Mouse (Mus musculus): Measurements from ENCODE around the gene Afg1l.

The Afg1l gene

DNA sequence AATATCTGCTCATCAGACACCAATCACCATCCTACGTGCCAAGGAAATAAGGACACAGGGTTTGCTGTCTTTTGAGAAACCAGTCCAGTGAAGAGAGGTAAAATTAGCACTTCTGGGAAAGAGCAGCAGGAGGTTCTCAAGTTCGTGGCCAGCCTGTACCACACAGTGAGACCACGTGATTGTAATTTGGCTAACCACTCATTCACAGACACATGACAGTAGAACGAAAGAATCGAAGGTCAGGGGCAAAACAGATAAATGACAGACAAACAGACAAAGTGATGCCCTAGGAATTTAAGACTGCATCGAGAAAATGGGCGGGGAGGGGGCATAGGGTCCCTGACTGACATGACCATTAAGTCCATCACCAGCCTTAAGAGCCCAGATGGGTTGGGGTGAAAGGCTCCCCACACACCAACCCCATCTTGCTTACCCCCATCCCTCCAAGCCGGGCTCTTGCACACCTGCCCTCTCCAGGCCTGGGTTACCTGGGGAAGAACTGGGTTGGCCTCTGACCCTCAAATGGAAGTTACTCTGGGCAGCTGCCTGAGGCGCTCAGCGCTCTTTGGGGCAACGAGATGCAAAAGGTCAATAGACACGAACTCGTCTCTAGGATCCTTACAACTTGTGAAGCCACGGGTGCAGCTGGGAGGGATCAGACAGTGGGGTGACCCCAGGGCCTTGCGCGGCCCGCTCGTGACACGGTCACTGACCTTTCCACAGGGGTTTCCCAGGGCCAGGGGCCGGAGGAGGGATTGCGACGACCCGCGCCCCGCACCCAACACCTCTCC lies 620 bp downstream of the Afg1l start:
- DNase-seq (ENCODE audit: low spot score in 2 of 2) = no peak

DNA sequence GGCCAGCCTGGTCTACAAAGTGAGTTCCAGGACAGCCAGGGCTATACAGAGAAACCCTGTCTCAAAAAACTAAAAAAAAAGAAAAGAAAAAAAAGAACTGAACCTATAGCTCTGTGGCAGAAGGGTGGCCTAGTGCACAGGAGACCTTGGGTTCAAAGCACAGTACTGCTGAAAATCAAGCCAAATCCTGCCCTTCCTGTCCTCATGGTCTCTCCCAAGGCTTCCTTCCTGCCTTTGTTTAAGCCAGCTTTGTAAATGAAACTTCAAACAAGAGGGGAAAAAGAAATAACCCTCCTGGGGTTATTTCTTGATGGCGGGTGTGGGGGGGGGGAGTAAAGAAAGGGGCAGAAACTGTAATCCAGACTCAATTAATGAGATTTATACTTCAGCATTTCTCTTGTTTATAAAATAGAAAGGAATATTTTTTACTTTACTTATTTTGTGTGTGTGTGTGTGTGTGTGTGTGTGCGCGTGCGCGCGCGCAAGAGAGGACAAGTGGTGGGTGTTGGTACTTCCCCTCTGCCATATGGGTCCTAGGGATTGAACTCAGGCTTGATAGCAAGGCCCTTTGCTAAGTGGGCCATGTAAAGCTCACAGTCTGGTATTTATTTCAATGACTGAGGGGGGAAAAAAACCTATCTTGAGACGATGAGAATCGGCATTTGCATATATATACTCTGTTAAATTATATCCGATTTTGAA lies 1.4 kb downstream of the Afg1l start:
- no peak for DNase-seq (ENCODE audit: low spot score in 2 of 2)

DNA sequence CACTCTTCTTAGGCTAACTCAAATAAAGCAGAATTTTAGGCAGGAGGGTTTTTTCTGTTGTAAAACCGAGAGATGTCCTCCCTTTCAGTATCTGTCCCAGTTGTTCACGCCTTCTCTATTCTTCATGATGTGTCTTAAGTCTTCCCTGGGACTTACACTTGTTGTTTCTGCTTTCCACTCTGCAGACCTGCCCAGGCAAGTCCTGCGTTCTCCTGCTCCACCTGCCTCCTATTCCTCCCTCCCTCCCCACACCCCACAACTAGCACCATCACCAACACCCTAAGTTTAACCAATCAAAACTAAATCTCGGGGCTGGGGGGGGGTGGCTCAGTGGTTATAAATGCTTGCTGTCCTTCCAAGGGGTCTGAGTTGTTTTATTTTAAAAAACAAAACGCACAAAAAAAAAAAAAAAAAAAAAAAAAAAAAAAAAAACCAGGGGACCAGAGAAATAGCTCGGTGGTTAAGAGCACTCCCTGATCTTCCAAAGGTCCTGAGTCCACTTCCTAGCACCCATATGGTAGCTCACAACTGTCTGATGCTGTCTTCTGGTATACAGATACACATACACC lies 3.3 kb downstream of the Afg1l start:
- no peak for DNase-seq (ENCODE audit: low spot score in 2 of 2)

DNA sequence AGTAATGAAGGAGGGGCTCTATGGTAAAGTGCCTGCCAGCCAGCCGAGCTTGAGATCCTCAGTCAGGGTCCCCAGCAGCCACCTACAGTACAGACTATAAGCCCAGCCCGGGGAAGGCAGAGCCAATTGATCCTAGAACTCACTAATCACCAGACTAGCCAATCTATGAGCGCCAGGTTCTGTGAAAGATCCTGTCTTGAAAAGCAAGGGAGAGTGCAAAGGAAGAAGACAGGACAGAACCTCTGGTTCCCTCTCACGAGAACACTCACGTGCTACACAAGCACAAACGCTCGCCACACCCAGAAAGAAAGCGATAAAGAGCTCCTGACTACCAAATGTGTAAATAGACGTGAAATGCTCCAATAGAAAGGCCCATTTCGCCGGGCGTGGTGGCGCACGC lies 13.6 kb downstream of the Afg1l start:
- no peak for DNase-seq (ENCODE audit: low spot score in 2 of 2)

DNA sequence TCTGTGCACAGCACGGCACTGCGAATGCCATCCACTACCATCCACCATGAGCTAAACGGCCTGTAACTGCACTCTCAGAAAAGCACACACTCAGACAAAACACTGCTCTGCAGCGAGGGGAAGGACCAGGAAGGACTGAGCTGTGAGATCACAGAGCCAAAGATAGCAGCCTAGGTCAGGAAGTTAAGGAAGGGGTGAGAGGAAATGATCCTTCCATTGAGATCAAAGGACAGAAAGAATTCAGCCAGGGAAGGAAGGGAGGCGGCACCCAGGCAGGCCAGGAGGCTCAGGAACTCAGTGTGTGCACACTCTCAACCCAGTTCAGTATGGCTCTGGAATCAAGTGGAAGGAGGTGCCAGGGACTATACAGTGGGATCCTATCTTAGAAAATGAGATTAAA lies 14.1 kb downstream of the Afg1l start:
- DNase-seq (ENCODE audit: low spot score in 2 of 2) = no peak

DNA sequence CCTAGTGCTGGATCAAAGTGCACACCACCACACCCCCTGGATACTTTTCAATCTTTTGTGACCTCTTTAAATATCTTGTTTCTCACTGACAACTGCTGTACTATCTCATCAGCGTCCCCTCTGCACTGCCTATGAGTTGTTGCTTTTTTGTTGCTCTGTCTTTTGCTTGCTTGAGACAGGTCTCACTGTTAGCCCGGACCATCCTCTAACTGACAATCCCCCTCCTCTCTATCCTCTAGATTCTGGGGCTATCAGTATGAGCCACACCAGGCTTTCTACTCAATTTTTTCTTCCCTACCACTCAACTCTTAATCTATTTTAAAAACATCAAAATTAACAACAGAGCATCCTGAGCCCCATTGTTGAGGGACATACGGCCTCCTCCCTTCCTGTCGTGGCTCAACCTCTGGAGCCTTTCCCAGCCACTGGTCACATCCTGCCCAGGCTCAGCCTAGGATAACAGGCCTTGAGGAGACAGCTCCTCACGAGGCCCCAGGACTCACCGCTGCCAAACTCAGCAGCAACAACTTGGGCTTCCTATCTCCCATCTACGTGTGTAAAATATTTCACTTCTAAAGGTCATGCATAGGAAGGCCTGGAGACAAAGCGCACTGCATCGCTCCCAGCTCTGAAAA lies 20.7 kb downstream of the Afg1l start:
- DNase-seq (ENCODE audit: low spot score in 2 of 2) = no peak

DNA sequence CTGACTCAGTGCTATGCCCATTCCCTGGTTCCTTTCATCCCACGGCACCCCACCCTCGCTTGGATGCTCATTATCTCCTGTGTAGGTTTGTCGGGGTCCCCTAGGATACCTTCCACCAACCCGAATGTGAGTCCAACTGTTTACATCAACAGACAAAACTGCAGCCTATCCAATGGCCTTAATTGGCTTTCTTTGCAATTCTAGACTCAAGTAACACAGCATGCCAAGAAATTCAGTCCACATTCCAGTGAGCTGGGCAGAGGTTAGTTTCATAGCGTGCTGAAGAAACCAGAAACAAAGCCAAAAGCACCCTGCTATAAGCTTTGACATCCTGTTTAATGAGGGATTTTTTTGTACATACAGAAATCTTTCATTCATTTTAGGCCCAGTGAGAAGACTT lies 22.4 kb downstream of the Afg1l start:
- no peak for DNase-seq (ENCODE audit: low spot score in 2 of 2)

DNA sequence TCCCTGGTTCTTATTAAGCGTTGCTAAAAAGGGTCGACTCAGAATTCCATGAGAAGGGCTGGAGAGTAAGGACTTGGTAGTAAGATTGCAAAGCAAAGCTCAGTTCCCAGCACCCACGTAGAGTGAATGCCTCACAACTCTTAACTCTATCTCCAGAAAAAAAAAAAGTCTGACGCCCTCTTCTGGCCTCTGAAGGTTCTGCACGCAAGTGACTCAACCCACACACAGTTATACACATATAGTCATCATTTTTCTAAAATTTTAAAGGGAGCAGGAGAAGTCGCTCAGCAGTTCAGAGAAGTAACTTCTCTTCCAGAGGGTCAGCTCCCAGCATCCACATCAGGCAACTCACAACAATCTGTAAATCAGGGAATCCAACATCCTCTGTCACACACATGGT lies 23.7 kb downstream of the Afg1l start:
- no peak for DNase-seq (ENCODE audit: low spot score in 2 of 2)

DNA sequence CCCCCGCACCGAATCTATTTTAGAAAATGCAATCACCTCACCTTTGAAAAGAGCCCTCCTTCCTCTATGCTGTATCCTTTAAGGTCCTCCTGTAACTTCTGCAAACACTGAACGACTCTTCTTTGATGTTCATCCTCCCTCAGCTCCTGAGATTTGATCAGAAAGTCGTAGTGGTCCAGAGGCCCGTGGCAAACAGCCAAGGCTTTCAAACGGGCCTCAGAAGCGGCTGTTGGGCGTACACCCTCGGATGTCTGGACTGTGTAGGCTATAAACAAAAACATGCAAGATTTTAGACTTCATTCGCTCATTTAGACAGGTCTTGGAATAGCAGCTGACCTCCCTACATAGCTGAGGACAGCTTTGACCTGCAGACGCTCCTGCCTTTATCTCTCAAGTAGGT lies 24.1 kb downstream of the Afg1l start:
- DNase-seq (ENCODE audit: low spot score in 2 of 2) = no peak

DNA sequence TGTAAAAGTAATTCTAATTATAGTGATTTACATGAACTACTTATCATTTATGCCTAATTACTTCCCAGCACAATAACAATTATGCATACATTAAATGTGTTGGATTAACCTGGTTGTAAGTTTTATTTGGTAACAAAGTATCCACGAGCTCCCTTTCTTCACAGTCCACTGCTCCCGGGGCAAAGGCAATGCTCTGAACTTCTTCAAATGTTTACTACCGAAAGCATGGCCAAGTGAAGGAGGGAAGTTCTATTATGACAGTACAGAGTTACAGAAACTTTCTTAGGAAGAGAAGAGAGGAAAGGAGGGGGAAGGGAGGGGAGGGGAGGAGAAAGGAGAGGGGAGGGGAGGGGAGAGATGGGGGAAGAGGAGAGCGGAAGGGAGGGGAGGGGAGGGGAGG lies 28.7 kb downstream of the Afg1l start:
- DNase-seq (ENCODE audit: low spot score in 2 of 2) = no peak

DNA sequence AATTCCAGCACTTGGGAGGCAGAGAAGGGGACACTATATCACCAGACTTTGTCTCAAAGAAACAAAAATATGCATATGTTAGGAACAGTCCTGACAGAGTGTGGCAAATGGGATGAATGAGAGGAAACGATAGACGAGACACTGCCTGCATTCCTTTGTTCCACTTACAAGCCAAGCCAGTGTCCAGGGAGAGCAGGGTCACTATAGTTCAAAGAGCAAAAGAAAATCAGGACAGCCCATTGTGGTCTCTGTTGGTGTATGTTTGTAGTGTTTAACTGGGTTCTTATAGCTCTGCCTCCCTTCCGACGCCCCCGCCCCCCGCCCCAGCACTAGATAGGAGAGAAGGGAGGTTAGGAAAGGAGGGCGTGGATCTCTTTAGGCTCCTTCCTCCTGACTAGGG lies 30.0 kb downstream of the Afg1l start:
- DNase-seq (ENCODE audit: low spot score in 2 of 2) = no peak

DNA sequence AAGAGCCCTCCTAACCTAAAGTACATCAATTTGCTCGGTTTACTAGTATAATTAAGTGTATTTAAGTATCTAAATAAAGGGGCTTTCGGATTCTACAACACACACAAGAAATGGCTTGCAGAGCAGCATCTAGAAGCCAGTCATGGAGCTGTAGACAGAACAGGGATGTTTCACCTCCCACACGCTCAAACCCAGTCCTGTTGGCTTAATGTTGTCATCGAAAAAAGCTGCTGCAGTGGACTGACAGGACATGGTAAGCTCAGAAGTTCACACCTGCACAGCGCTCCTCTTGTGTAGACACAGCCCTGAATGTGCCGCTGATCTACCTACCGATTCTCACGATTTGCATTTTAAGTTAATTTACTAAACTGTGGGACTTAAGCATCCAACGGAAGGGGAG lies 32.2 kb downstream of the Afg1l start:
- DNase-seq (ENCODE audit: low spot score in 2 of 2) = no peak

DNA sequence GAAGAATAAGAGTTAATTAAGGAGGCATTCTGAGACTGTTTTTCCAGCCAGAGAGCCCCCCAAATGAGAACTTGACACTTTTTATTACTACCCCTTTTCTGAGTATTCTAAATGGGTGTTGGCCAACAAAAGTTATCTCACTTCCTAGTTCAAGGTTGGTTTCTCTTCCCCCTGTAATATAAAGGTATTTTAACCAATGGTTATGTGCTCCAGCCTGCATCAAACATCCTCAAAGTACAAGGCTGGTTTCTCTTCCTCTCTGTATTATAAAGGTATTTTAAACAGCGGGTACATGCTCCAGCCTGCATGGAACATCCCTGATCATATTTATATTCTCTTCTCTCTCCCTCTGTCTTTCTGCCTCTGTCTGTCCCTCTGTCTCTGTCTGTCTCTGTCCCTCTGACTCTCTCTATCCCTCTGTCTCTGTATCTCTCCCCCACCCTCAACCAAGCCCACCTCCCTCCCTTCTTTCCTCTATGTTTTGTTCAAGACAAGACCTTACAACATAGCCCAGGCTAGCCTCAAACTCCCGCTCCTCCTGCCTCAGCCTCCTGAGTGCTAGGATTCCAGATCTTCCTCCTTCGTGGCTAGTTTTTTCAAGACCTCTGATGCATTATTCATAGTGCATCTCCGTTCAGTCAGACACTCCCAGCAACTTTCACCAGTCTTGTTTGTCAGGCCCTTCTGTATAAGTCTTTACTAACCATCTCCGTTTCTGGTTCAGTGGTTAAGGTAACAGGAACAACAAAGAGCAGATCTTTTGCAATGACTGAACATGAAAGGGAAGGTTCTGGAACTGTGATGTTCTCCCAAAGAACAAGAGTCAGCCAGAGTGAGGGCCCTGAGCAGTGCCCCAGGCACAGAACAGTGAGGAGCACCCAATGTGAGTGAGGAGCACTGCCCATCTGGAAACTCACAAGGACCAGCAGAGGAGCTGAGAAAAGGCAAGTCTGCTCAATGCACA lies 41.2 kb downstream of the Afg1l start:
- no peak for DNase-seq (ENCODE audit: low spot score in 2 of 2)

DNA sequence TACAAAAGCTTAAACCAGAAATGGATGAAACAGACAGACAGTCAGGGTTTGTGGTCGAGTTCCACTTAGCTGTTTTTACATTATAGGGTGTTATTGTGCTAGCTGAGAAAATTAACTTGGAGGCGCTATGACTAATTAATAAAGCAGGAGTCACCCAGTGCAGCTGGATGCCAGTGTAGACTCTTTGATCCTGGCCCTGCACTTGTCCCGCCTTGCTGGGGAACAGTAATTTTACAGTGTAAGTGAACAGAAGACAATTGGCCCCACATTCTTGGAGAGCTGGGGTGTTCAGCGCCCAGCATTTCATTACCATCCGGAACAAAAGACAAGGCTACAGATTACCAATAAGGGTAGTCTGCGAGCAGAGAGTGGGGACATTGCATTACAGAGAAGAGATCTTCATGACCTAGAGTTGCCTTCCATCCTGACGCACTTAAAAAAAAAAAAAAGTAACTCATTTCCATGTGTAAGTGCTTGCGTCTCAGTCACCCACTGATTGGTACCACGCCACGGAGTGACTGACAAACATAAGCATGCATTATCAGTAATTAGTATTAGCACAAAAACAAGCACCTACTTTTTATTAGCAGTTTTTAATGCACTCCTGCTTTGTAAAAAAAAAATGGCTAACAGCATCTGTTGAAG lies 60.7 kb downstream of the Afg1l start:
- peak; percentile 59 to 65 for DNase-seq (ENCODE audit: low spot score in 2 of 2)

DNA sequence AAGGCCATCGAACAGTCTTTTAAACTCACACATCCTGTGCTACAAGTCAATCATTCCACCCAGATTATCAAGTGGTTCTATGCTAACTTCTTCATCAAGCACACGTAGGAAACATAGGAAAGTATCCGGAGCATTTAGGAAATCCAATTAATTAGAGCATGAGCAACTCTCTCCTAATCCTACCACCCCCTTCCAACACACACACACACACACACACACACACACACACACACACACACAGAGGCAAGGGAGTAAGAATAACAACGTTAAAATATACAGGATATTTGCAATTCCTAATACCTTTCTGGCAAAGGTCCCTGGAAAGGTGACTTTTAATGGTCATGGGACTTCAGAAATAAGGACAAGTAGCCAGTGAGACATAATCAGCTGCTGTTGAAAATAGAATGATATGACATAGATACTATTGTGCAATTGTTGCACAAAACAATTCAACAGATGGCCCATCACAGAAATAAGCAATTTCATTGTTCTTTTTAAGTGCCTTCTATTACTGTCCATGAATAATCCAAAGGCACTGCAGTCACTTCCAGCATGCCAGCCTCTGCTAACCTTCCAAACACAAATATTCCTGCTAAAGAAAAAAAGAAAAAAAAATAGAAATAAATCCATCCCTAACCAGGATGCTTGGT lies 62.4 kb downstream of the Afg1l start:
- no peak for DNase-seq (ENCODE audit: low spot score in 2 of 2)

DNA sequence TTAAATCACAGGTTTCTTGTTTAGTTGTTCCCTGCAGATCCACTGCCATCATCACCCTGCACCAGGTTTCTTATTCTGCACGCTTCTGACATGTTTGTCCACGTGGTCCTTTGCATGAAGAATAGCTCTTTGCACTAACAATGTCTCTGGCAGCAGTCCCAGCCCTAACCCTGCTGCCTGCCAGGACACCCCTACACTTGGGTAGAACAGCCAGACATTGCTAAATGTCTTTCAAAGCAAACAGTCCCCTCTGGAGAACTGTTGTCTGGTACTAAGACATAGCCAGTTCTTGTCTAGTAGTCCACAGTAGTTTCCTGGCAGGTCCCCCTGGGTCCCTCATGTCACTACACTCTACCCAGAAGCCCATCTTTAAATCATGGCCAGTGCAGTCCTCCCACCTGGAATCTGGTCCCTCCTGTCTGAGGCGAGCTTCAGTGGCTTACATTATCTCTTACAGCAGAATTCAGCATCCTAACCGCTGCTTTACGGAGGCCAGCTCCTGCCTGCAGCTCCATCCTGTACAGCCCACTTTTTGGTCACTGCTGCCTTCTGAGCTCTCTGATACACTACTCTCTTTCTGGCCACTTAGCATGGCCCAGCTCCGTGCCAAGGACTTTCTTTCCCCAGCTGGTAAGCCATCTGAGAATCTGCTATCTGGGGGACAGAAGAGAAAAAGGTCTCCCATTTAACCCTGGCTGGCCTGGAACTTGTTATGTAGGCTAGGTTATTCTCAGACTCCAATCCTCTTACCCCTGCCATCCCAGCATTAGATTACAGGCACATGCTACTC lies 67.4 kb downstream of the Afg1l start:
- DNase-seq (ENCODE audit: low spot score in 2 of 2) = peak; percentile 73 to 76

DNA sequence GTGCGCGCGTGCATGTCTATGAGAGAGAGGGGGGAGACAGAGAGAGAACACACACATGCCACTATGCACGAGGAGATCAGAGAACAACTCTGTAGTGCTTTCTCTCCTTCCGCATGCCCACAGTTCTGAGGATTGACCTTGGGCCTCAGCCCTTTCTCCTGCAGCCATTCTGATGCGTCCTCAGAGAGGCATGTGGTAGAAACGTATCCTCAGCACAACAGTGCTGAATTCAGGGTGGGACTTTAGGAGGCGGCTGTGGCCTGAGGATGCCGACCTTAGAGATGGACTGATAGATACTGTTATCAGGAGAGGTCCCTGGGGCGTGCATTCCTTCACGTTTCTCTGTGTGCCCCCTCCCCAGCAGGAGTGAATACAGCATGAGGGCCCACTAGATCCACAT lies 87.9 kb downstream of the Afg1l start:
- DNase-seq (ENCODE audit: low spot score in 2 of 2) = no peak

DNA sequence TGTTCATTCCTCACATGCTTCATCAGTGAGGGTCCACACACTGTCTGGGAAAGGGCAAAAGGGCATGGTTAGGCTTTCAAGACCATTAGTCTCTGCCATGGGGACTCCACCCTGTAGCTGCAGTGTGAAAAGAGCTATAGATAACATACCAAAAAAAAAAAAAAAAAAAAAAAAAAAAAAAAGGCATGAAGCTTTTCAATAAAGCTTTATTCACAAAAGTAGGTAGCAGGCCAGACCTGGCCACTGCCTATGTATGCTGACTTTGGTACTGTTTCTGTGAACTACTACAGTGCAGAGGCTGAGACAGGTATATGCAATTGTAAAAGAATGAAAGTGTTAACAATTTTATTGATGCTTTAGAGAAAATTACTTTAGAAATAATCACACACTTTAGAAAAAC lies 90.2 kb downstream of the Afg1l start:
- DNase-seq (ENCODE audit: low spot score in 2 of 2) = no peak

DNA sequence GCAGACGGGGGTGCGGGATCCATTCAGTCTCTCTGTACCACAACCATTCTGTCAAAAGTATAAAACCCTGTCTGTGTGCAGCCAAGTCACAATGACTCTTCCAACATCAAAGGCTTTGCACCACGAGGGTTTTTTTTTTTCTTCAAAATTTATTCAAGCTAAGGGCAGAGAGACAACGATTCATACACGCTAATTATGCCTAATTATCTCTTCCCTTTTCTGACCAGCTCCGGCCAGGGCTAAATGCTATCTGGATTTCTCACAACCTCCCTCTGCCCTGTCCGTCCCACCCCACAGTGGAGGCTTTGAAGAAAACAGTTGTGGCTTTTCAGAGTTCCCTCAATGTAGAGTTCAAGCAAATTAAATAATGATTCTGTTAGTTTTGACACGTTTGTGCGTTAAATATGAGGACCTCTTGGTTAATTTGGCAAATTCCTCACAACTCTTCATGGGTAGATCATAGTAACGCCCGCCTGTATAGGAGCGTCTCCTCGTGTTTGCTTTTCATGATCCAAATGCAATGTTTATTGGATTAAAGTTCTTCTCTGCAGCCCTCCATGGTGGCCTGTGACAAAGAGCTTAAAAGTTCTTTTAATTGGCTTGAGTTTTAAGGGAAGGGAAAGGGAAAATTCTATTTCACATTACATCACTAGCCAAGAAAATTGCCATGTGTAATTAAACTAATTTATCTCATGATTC lies 93.3 kb downstream of the Afg1l start:
- DNase-seq (ENCODE audit: low spot score in 2 of 2) = peak; percentile 40 to 47

All from right cerebral cortex, postnatal 10 days (tissue).